ENCODE assay signal across 19 mouse cellular contexts in the genomic region with DNA sequence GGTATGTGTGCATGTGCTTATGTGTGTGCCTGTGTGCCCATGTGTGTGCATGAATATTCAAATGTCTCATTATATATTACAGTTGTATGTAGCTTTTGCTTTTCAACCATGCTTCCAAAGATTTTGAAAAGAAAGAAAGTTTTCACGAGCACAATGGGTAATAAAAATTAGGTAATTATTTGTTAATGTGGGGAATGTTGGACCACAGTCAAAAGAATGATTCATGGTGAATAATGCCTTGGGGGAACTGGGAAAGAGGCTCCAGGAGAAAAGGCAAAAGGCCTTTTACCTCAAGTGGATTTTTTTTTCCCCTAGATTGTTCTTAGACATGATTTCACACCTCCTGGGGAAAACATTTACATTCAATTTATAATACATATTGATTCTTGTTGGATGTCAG.
"Had no signal": no experiment of that assay in that cellular context is flagged by ENCODE, and none has a peak within 500 bp of the region (broad histone marks: within the 10 kb centered on the region; RNA-seq: fewer than 3 reads in every experiment).

No protein-coding gene starts in this region.

- DNase-seq: liver, postnatal 0 days; lung, adult 2 months; lung, postnatal 14 days; lung, postnatal 36 days; retina, postnatal 1 day; right cerebral cortex, adult 18-20 months; right cerebral cortex, postnatal 25 days; right cerebral cortex, postnatal 4 days; thymus, adult 18-20 months; thymus, postnatal 14 days; thymus, postnatal 36 days had no signal

- H3K36me3 ChIP-seq: lung, embryonic 15.5 days; midbrain, embryonic 13.5 days; midbrain, embryonic 15.5 days; neural tube, embryonic 12.5 days had no signal

- H3K27me3 ChIP-seq: lung, embryonic 15.5 days; megakaryocyte, embryonic 14.5 days; midbrain, embryonic 13.5 days; midbrain, embryonic 15.5 days; neural tube, embryonic 12.5 days had no signal

- H3K9ac ChIP-seq: liver, postnatal 0 days; lung, embryonic 15.5 days; midbrain, embryonic 13.5 days; midbrain, embryonic 15.5 days; neural tube, embryonic 12.5 days had no signal

- ATAC-seq: liver, postnatal 0 days; lung, postnatal 0 days; midbrain, embryonic 13.5 days; midbrain, embryonic 15.5 days had no signal

- H3K4me1 ChIP-seq: lung, embryonic 15.5 days; megakaryocyte, embryonic 14.5 days; midbrain, embryonic 13.5 days; midbrain, embryonic 15.5 days; neural tube, embryonic 12.5 days had no signal

- H3K4me3 ChIP-seq: lung, embryonic 15.5 days; megakaryocyte, embryonic 14.5 days; midbrain, embryonic 13.5 days; midbrain, embryonic 15.5 days; neural tube, embryonic 12.5 days had no signal

- H3K4me2 ChIP-seq: lung, embryonic 15.5 days; midbrain, embryonic 11.5 days; midbrain, embryonic 13.5 days; midbrain, embryonic 15.5 days; neural tube, embryonic 12.5 days had no signal

- H3K27ac ChIP-seq: lung, embryonic 15.5 days; macrophage; midbrain, embryonic 13.5 days; midbrain, embryonic 15.5 days; neural tube, embryonic 12.5 days had no signal

- H3K9me3 ChIP-seq: lung, embryonic 15.5 days; megakaryocyte, embryonic 14.5 days; midbrain, embryonic 13.5 days; midbrain, embryonic 15.5 days; neural tube, embryonic 12.5 days had no signal
